Mouse (Mus musculus) kidney, adult 18-20 months (tissue): ENCODE results near the gene Gm6583.
A peak's percentile ranks its signal among the peaks of the same experiment; 100 is the strongest.
"Not testable (repeated sequence)": the region's sequence is repeated elsewhere in the genome, so short reads cannot be mapped to it uniquely, and the experiment has no call there.

ENCODE experiments used
- DNase-seq: peaks from one replicate; pipeline ENCODE4 v3.0.0; 2021

The Gm6583 gene

GRCm38 (mm10) chr5:112324637-112325545 is 30.9 kb downstream of the Gm6583 start:
- DNase-seq = peak; percentile 34

- no peak for DNase-seq
Measured at GRCm38 (mm10) chr5:112323246-112323645, 32.6 kb downstream of the Gm6583 start.

GRCm38 (mm10) chr5:112321376-112321775 is 34.5 kb downstream of the Gm6583 start:
- DNase-seq = no peak

GRCm38 (mm10) chr5:112320936-112321335 is 34.9 kb downstream of the Gm6583 start:
- DNase-seq = no peak

- DNase-seq = no peak
Measured at GRCm38 (mm10) chr5:112320379-112320778, 35.5 kb downstream of the Gm6583 start.

- not testable (repeated sequence) for DNase-seq
Measured at GRCm38 (mm10) chr5:112319343-112319742, 36.5 kb downstream of the Gm6583 start.

- no peak for DNase-seq
Measured at GRCm38 (mm10) chr5:112317328-112317727, 38.5 kb downstream of the Gm6583 start.

GRCm38 (mm10) chr5:112316468-112316867 is 39.4 kb downstream of the Gm6583 start:
- DNase-seq = no peak

GRCm38 (mm10) chr5:112313222-112313885 is 42.5 kb downstream of the Gm6583 start:
- no peak for DNase-seq

GRCm38 (mm10) chr5:112305842-112306241 is 50.0 kb downstream of the Gm6583 start:
- no peak for DNase-seq
